Comparison of ENCODE assay signal across 10 mouse cellular contexts in the genomic region with DNA sequence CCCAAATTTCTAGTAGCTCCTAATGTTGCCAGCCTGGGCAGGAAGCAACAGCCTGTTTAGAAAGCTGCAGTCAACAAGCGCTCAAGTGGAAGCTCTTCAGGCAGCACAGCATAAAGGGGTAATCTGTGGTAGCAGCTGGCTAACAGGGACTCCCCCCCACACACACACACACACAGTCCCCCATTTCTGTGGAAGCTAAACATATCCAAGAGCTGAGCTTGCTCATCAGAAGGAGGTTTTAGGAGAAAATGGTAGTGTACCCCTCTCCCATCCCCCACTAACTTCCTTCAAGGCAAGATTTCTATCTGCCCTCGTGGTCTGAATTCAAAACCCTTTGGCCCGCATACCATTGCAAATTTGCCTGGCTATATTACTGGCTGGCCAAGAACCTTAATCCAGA. TPM values are rescaled to one million over a fixed set of nuclear protein-coding genes. Genes with fewer than 3 reads are reported as not detected.
A peak's percentile ranks its signal among the peaks of the same experiment; 100 is the strongest.
DNase-seq lines count a peak whose midpoint lies in the region; ATAC-seq and TF ChIP-seq lines count a peak whose summit lies in the region.
"Had no signal": no experiment of that assay in that cellular context is flagged by ENCODE, and none has a peak within 500 bp of the region (broad histone marks: within the 10 kb centered on the region; RNA-seq: fewer than 3 reads in every experiment).

No protein-coding gene starts in this region.

- 56% methylated on average over 3 of the region's 3 CpGs for WGBS in hindbrain, embryonic 13.5 days
- WGBS in hindbrain, embryonic 16.5 days, result 49% methylated on average over 3 of the region's 3 CpGs
- 35% methylated on average over 3 of the region's 3 CpGs for WGBS in limb, embryonic 12.5 days

- no peak overlapping the region for H3K9ac ChIP-seq in hindbrain, embryonic 13.5 days
- no peak overlapping the region for H3K9ac ChIP-seq in hindbrain, embryonic 16.5 days (ENCODE audit: low read depth, low read length)
- peak overlapping the region; percentile 23; the same call in 1 of the 2 replicates for H3K9ac ChIP-seq in limb, embryonic 12.5 days (replicated peaks)

- H3K4me3 ChIP-seq in hindbrain, embryonic 13.5 days, result no peak overlapping the region
- H3K4me3 ChIP-seq in hindbrain, embryonic 16.5 days (ENCODE audit: low read length), result no peak overlapping the region
- no peak overlapping the region for H3K4me3 ChIP-seq in limb, embryonic 12.5 days (replicated peaks)
- H3K4me3 ChIP-seq in layer of hippocampus, adult 2 months, result no peak overlapping the region

- peaks cover 52% of the 10 kb centered on the region for H3K4me1 ChIP-seq in hindbrain, embryonic 13.5 days (replicated peaks)
- H3K4me1 ChIP-seq in hindbrain, embryonic 16.5 days (ENCODE audit: control insufficient read depth, insufficient read depth, low read depth, low read length), result peaks cover 13% of the 10 kb centered on the region
- H3K4me1 ChIP-seq in limb, embryonic 12.5 days (replicated peaks), result peaks cover 49% of the 10 kb centered on the region

- no peaks in the 10 kb centered on the region for H3K9me3 ChIP-seq in hindbrain, embryonic 13.5 days
- H3K9me3 ChIP-seq in hindbrain, embryonic 16.5 days (ENCODE audit: control insufficient read depth, low read length), result no peaks in the 10 kb centered on the region
- H3K9me3 ChIP-seq in limb, embryonic 12.5 days, result no peaks in the 10 kb centered on the region

- peak; percentile 41 for DNase-seq in 416B (ENCODE audit: low read depth)
- DNase-seq in CD4-positive, CD25-positive, alpha-beta regulatory T cell, adult 2 months (ENCODE audit: low read depth, low spot score), result peak; percentile 41
- DNase-seq in adipocyte (ENCODE audit: low spot score), result no peak
- no peak for DNase-seq in layer of hippocampus, adult 2 months (ENCODE audit: low spot score in 2 of 2)
- DNase-seq: gastrocnemius, postnatal 10 days; kidney, adult 11 months; lung, adult 18-20 months had no signal

- no peak for TF ChIP-seq CTCF in layer of hippocampus, adult 2 months (conservative IDR thresholded peaks at IDR 0.05)

- no peak overlapping the region for H3K4me2 ChIP-seq in hindbrain, embryonic 13.5 days
- no peak overlapping the region for H3K4me2 ChIP-seq in hindbrain, embryonic 16.5 days (ENCODE audit: low read length)
- H3K4me2 ChIP-seq in limb, embryonic 12.5 days, result peak overlapping the region; percentile 62; the same call in 1 of the 2 replicates

- no peaks in the 10 kb centered on the region; the same call in 1 of the 2 replicates for H3K36me3 ChIP-seq in hindbrain, embryonic 13.5 days
- no peaks in the 10 kb centered on the region for H3K36me3 ChIP-seq in hindbrain, embryonic 16.5 days (ENCODE audit: control insufficient read depth, insufficient read depth, low read length)
- H3K36me3 ChIP-seq in limb, embryonic 12.5 days, result peaks cover 15% of the 10 kb centered on the region

- 0 out of 2 replicates have a peak overlapping the region, but pooled peaks have one; percentile 18 for H3K27ac ChIP-seq in hindbrain, embryonic 13.5 days
- no peak overlapping the region for H3K27ac ChIP-seq in hindbrain, embryonic 16.5 days (ENCODE audit: low read depth, low read length)
- H3K27ac ChIP-seq in limb, embryonic 12.5 days, result peak overlapping the region; percentile 23; the same call in 1 of the 2 replicates
- H3K27ac ChIP-seq in layer of hippocampus, adult 2 months, result no peak overlapping the region

- H3K27me3 ChIP-seq in hindbrain, embryonic 13.5 days, result no peaks in the 10 kb centered on the region
- H3K27me3 ChIP-seq in hindbrain, embryonic 16.5 days (replicated peaks; ENCODE audit: control insufficient read depth, insufficient read depth, low read length), result no peaks in the 10 kb centered on the region
- no peaks in the 10 kb centered on the region for H3K27me3 ChIP-seq in limb, embryonic 12.5 days

- ATAC-seq in hindbrain, embryonic 13.5 days (ENCODE audit: low FRiP score), result no peak
- no peak for ATAC-seq in hindbrain, embryonic 16.5 days
- no peak for ATAC-seq in limb, embryonic 12.5 days (ENCODE audit: insufficient number of reproducible peaks, insufficient read depth, low FRiP score, low TSS enrichment, low read depth)

RNA-seq across cellular contexts. Expression of gene Zfp217, which starts 20.4 kb away (rescaled TPM):
- polyA plus RNA-seq in hindbrain, embryonic 13.5 days (2015; fragmentation: Nextera tagmentation; extraction: Ambion mirVana), result 1.9 and 2.3 TPM in 2 replicates
- 0.92 and 1.0 TPM in 2 replicates for polyA plus RNA-seq in hindbrain, embryonic 16.5 days (2015; fragmentation: Nextera tagmentation; extraction: Ambion mirVana)
- 5.0 and 5.1 TPM in 2 replicates for polyA plus RNA-seq in limb, embryonic 12.5 days (2016; fragmentation: Nextera tagmentation; extraction: Ambion mirVana)
- total RNA-seq in layer of hippocampus, adult 2 months (2021), result 1 to 10 TPM; 3.0 to 3.8 TPM

Comparison
In these comparisons a context has a peak if more than half of its experiments do, and no peak if none do; other contexts are left out.
1. H3K27ac ChIP-seq: peak in hindbrain, embryonic 13.5 days (single experiment) and limb, embryonic 12.5 days (single experiment); none in hindbrain, embryonic 16.5 days (single experiment) and layer of hippocampus, adult 2 months (single experiment).
2. DNase-seq: peak in 416B (single experiment) and CD4-positive, CD25-positive, alpha-beta regulatory T cell, adult 2 months (single experiment); none in adipocyte (single experiment) and layer of hippocampus, adult 2 months (0 of 2).